Mouse (Mus musculus) liver, postnatal 0 days (tissue): ENCODE measurements around the gene Krt15.

Experiments
- CTCF ChIP-seq: sonication (generic); IDR thresholded peaks from 2 replicates; pipeline ENCODE4 v1.5.1; 2016; ENCODE audit warnings: antibody characterized with exemption, low read depth
- EP300 ChIP-seq: IDR thresholded peaks from 2 replicates; pipeline ENCODE4 v1.6.1; 2016; ENCODE audit warnings: antibody characterized with exemption, low read depth, mild to moderate bottlenecking

DNA sequence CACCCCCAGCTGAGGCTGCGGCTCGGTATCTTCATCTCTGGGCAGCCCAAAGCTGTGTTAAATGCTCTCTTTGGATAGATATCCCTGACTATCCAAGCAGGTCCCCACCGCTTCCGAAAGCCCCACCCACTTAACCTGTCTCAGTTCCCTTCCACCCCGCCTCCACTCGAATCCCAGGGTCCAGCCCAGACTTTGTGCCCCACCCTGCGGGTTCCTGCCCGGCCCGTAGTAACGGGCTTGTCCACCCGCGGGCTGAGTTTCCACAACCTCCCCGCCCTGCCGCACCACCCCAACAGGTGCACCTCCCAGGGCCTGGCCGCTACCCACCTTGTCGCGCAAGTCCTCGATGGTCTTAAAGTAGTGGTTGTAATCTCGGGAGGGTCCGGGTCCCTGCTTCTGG is 9.4 kb upstream of the Krt15 start:
- TF ChIP-seq CTCF = no peak
- no peak for TF ChIP-seq EP300
